Mouse (Mus musculus) liver, embryonic 14.5 days (tissue): ENCODE results near the gene Kdelr1. TPM values are rescaled to one million over a fixed set of nuclear protein-coding genes. Genes with fewer than 3 reads are reported as not detected.
"Not testable (repeated sequence)": the region's sequence is repeated elsewhere in the genome, so short reads cannot be mapped to it uniquely, and the experiment has no call there.

ENCODE experiments used
- ATAC-seq: fragments of 200-750 bp; cut with Nextera tagmentation; 2 replicates; pipeline ENCODE4 v1.8.0; 2017; ENCODE audit warnings: moderate number of reproducible peaks, mild to moderate bottlenecking, moderate library complexity; ENCODE audit not compliant: insufficient read depth
- DNase-seq, 3 experiments: peaks; one replicate each; pipeline ENCODE4 v3.0.0-alpha.2; 2012 to 2013; ENCODE audit warnings: low read depth in 3 of 3, low spot score in 3 of 3
- H3K27ac ChIP-seq: fragments of 300-500 bp; sonication (generic); 2 replicates; pipeline ENCODE4 v1.5.1; 2014; ENCODE audit warnings: moderate library complexity, mild to moderate bottlenecking, control low read depth, inconsistent platforms
- H3K27me3 ChIP-seq: fragments of 300-500 bp; sonication (generic); 2 replicates; pipeline ENCODE4 v1.6.1; 2014; ENCODE audit warnings: mild to moderate bottlenecking, low read length, moderate library complexity; ENCODE audit not compliant: control insufficient read depth, insufficient read depth
- H3K36me3 ChIP-seq: fragments of 300-500 bp; sonication (generic); replicated peaks from 2 replicates; pipeline ENCODE4 v1.6.1; 2014; ENCODE audit warnings: low read depth; ENCODE audit not compliant: control insufficient read depth, insufficient read depth
- H3K4me1 ChIP-seq, 2 experiments: fragments of 200-500 bp in 1 of 2; fragments of 300-500 bp in 1 of 2; sonication (generic) in 1 of 2; replicated peaks; 2 replicates each; pipeline ENCODE4 v1.6.1; 2012 to 2014; ENCODE audit warnings: antibody characterized with exemption in 1 of 2, inconsistent platforms in 1 of 2, low read length in 1 of 2; ENCODE audit not compliant: control insufficient read depth in 2 of 2, insufficient read depth in 2 of 2
- H3K4me2 ChIP-seq: fragments of 300-500 bp; sonication (generic); 2 replicates; pipeline ENCODE4 v1.6.1; 2014; ENCODE audit warnings: low read depth, mild to moderate bottlenecking, control low read depth, moderate library complexity
- H3K4me3 ChIP-seq, 2 experiments: fragments of 200-500 bp in 1 of 2; fragments of 300-500 bp in 1 of 2; sonication (generic) in 1 of 2; 2 replicates each; pipeline ENCODE4 v1.5.1; 2012 to 2014; ENCODE audit warnings: low read depth in 2 of 2, low read length in 2 of 2, mild to moderate bottlenecking in 2 of 2, control low read depth in 1 of 2, inconsistent platforms in 1 of 2, moderate library complexity in 1 of 2; ENCODE audit not compliant: insufficient read depth in 1 of 2
- H3K9ac ChIP-seq: fragments of 300-500 bp; sonication (generic); replicated peaks from 2 replicates; pipeline ENCODE4 v1.6.1; 2014; ENCODE audit warnings: mild to moderate bottlenecking, control low read depth, moderate library complexity
- H3K9me3 ChIP-seq: fragments of 300-500 bp; sonication (generic); 2 replicates; pipeline ENCODE4 v1.6.1; 2016; ENCODE audit warnings: low read length, mixed read lengths; ENCODE audit not compliant: control insufficient read depth
- CTCF ChIP-seq: IDR thresholded peaks from 2 replicates; pipeline ENCODE4 v1.5.1; 2016; ENCODE audit warnings: antibody characterized with exemption, low read depth, control low read depth
- EP300 ChIP-seq: IDR thresholded peaks from 2 replicates; pipeline ENCODE4 v1.6.1; 2016; ENCODE audit warnings: antibody characterized with exemption, low read depth
- WGBS: fragments of 180-500 bp; shearing (Covaris S2); extraction: QIAGEN DNeasy Blood & Tissue Kit; methylation state at CpG from one replicate; pipeline ENCODE4 v1.1.7; 2014; ENCODE audit not compliant: insufficient replicate concordance; 5-methylcytosine and 5-hydroxymethylcytosine counted together
- polyA plus RNA-seq, 2 experiments: library from polyadenylated mRNA; depleted of rRNA in 1 of 2; stranded (reverse) in 1 of 2; unstranded in 1 of 2; fragments of >200 nt; fragmentation: Nextera tagmentation in 1 of 2; extraction: Ambion mirVana in 1 of 2; gene quantifications; 2 replicates each; pipeline versions ENCODE4 v1.2.1 to v1.2.3; 2012 to 2014

Gene Kdelr1
- polyA plus RNA-seq, 2 experiments, result 33.9 to 53.9 TPM

DNA sequence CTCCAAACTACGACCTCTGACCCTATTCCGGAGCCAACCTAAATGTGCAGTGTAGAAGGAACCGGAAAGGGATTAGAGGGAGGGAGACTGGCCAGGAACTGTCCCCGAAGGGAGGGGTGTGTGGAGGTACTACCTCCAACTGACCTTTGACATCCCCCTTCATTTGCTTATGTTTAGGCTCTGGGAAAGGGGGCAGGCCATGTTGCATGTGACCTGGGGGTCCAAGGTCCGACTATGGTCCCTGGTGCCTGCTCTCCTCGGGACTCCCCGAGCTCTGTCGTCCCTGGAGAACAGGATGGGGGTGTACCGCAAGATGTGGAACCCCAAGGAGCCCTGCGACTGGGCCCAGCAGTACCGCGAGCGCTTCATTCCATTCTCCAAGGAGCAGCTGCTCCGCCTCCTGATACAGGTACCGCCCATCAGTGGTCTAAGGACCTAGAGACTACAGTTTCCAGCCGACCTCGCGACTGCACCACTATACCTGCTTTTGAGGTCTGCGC is 24.7 kb downstream of the Kdelr1 start:
- H3K36me3 ChIP-seq, result no peaks in the 10 kb centered on the region
- H3K4me3 ChIP-seq, result peak overlapping the region; percentile 54 to 79
- under 1% methylated on average over 19 of the region's 19 CpGs for WGBS
- H3K9ac ChIP-seq, result peak overlapping the region; percentile 61
- peak; percentile 44 to 51 (median 49) for DNase-seq
- H3K9me3 ChIP-seq, result no peaks in the 10 kb centered on the region
- no peaks in the 10 kb centered on the region for H3K27me3 ChIP-seq
- H3K27ac ChIP-seq, result peak overlapping the region; percentile 60
- peaks cover 11 to 18% of the 10 kb centered on the region in 2 experiments for H3K4me1 ChIP-seq
- peak overlapping the region; percentile 94 for H3K4me2 ChIP-seq
- peak; percentile 64 for ATAC-seq
- no peak for TF ChIP-seq EP300
- no peak for TF ChIP-seq CTCF

GRCm38 (mm10) chr7:45898125-45898524 is 25.6 kb downstream of the Kdelr1 start:
- peak overlapping the region; percentile 60; the same call in 1 of the 2 replicates for H3K27ac ChIP-seq
- peak overlapping the region; percentile 28 to 54; a peak in 2 of 4 replicates for H3K4me3 ChIP-seq
- peaks cover 11 to 18% of the 10 kb centered on the region in 2 experiments for H3K4me1 ChIP-seq
- not testable (repeated sequence) for H3K27me3 ChIP-seq, H3K9ac ChIP-seq, ATAC-seq, H3K9me3 ChIP-seq, H3K36me3 ChIP-seq
- 38% methylated on average over 4 of the region's 4 CpGs for WGBS
- peak overlapping the region; percentile 94 for H3K4me2 ChIP-seq
- DNase-seq, result peak in 1 of 3 experiments; percentile 59
- peak; percentile 65 for TF ChIP-seq CTCF

GRCm38 (mm10) chr7:45901562-45901961 is 29.0 kb downstream of the Kdelr1 start:
- no peaks in the 10 kb centered on the region for H3K36me3 ChIP-seq
- no peak overlapping the region for H3K27ac ChIP-seq
- no peaks in the 10 kb centered on the region for H3K9me3 ChIP-seq
- H3K9ac ChIP-seq, result no peak overlapping the region
- H3K4me3 ChIP-seq, result no peak overlapping the region
- peak; percentile 52 to 65 (median 56) for DNase-seq
- H3K27me3 ChIP-seq, result no peaks in the 10 kb centered on the region
- H3K4me1 ChIP-seq, result peaks cover 5 to 13% of the 10 kb centered on the region in 2 experiments; a peak in 3 of 4 replicates
- WGBS, result 39% methylated on average over 5 of the region's 5 CpGs
- ATAC-seq, result no peak
- TF ChIP-seq EP300, result no peak
- no peak overlapping the region for H3K4me2 ChIP-seq

- WGBS, result 70% methylated on average over 11 of the region's 12 CpGs
- H3K9me3 ChIP-seq, result no peaks in the 10 kb centered on the region
- H3K36me3 ChIP-seq, result no peaks in the 10 kb centered on the region
- H3K4me2 ChIP-seq, result no peak overlapping the region
- TF ChIP-seq EP300 (no peak), CTCF (no peak)
- DNase-seq (no peak), ATAC-seq (no peak)
- no peak overlapping the region for H3K27ac ChIP-seq
- peaks cover 3 to 9% of the 10 kb centered on the region in 2 experiments; a peak in 3 of 4 replicates for H3K4me1 ChIP-seq
- no peaks in the 10 kb centered on the region for H3K27me3 ChIP-seq
- H3K9ac ChIP-seq, result no peak overlapping the region
- H3K4me3 ChIP-seq, result no peak overlapping the region
Observed at GRCm38 (mm10) chr7:45902481-45903002, 30.0 kb downstream of the Kdelr1 start.

DNA sequence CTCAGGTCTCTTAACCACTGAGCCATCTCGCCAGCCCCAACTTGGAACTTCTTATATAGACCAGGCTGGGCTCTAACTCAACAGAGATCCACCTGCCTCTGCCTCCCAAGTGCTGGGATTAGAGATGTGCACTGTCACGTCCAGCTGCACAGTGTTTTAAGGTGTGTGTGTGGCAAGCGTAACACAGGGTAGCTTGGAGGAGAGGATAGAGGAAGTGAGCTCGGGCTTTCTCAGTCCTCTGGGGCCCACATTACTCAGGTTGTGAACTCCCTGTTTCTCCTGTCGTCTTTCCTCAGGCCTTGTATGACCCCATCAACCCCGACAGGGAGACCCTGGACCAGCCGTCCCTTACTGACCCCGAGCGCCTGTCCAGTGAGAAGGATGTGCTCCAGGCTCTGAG is 34.0 kb downstream of the Kdelr1 start:
- Histone ChIP-seq H3K9me3 (no peaks in the 10 kb centered on the region), H3K9ac (no peak overlapping the region), H3K36me3 (no peaks in the 10 kb centered on the region; the same call in 1 of the 2 replicates), H3K4me1 (peaks cover 0 to 2% of the 10 kb centered on the region in 2 experiments; a peak in 1 of 4 replicates), H3K4me3 (no peak overlapping the region), H3K27me3 (no peaks in the 10 kb centered on the region), H3K27ac (no peak overlapping the region), H3K4me2 (no peak overlapping the region)
- ATAC-seq, result no peak
- TF ChIP-seq EP300, result no peak
- no peak for TF ChIP-seq CTCF
- WGBS, result 72% methylated on average over 9 of the region's 9 CpGs
- no peak for DNase-seq
